Mouse (Mus musculus): ENCODE data around the gene Hibch.

Gene Hibch

DNA sequence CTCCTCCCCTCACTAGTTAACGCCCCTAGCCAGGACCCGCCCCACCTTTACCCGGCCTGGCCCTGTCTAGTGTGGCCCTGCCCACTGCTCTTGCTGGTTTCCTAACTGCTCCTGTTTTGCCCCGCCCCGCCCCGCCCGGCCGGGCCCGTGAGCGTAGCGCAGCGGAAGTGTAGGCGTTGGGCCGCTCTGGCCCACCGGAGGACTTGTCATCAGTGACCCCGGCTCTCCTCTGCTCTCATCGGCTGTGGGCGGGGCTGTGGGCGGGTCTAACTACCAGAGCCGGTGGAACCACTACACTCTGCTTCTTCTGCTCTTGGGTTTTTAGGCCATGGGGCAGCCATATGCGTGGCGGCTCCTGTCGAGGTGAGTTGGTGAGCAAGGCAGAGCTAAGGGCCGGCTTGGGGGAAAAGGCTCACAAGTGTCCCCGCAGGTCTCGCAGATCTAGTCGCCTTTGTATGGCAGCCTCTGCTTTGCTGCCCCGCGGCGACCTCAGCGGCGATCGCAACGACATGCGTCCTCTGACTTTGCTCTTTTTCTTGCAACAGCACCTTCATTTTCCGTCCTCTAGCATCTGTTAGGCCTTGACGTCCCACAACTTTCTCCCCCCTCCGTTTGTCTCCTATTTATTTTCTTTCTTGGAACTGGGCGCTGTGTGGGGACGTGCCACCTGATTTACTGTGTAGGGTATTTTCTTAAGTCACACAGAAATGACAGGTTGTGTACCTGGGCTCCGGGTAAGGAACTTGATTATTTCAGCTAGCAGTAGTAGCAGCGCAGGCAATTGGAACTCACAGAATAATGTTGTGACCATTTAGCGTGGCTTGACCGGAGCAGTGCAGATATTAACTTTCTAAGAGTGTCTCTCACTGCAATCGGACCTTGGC, at the start of gene Hibch:
Hibch (plus strand) TSS at position 148 of the 884 bp plus-strand sequence.
- peak; percentile 97 for DNase-seq (ENCODE audit: low read depth, low spot score)

DNA sequence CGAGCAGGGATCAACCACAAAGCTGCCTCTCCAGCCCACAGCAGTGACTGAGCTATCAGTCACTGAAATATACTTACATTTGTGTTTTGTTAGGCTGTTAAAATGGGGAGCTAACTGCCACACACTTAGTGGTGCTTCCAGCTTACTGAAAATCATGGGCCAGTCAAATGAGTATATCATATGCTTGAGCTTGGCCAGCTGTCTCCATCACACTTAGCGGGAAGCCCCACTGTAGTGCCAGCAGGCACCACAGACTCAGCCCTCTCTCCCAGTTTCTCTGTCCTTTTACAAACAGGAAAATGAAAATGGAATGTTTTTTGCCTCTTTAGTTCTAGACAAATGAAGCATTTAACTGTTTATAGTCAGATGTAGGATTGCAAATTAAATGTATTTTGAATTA, 48.8 kb upstream of the Hibch start:
- no peak for DNase-seq (ENCODE audit: low read depth, low spot score)

DNA sequence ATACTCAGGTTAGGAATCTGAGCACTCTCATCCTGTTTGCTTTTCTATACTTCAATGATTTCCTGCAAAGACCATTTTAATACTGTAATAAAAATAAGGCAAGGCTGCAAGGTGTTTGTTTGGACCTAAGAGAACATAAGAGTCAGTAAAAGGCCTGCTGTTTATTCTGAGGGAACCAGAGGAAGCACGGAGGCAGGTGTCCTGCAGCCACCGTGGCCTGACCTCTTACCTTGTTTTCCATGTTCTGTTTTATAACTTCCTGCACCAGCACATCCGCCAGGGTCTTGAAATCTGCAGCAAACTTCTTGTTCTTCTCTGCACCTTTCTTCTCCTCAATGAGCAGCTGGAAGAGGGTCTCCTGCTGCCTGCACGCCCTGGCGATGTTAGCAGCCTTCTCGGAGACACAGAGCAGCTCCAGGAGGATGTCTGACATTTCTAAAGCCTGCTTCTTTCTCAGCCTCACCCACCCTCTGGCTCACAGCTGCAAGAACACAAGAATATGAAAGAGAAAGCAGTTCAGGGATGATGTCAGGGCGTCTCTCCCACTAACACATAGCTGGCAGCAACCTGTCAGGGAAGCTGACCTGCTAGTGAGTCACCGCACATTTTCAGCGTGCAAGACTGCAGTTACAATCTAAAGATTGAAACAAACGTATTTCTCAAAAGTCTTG, 45.5 kb upstream of the Hibch start:
- DNase-seq (ENCODE audit: low read depth, low spot score): no peak

- DNase-seq (ENCODE audit: low read depth, low spot score): no peak
Observed at GRCm38 (mm10) chr1:52799772-52800171, 45.0 kb upstream of the Hibch start.

DNA sequence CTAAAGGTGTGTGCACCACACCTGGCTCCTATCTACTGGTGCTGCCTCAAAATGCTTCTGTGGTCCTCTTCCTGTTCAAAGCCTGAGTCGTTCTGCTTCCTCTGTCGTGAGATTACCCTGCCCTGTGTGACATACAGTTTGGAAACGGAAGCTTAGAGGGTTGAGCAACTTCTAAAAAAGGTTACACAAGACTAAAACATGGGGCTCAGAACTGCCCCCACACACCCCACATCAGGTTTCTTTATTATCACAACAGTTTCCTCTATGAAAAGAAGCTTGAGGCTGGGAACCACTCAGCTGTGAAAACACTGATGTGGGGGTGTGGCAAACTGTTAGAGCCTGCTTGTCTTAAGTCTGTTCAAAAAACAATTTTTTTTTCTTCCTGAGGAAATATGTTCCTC, 44.4 kb upstream of the Hibch start:
- no peak for DNase-seq (ENCODE audit: low read depth, low spot score)

DNA sequence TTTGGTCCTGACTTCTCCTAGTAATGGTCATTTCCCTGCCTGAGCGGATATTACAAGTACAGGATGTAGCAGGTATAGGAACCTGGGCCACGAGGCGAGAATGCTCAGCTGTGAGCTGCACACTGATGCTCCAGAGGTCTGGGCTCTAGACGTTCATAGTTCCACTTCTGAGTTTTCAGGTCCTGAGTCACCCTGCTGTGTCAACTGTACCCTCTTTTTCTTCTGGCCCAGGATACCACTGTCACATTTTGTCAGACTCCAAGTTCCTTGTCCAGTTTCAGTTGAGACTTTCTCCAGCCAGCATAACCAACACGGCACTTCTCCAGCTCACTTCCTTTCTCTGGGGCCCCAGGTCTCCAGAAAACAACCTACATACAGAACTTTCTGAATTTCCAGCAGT, 43.1 kb upstream of the Hibch start:
- no peak for DNase-seq (ENCODE audit: low read depth, low spot score)

- DNase-seq (ENCODE audit: low read depth, low spot score): no peak
Observed at GRCm38 (mm10) chr1:52802406-52802975, 42.2 kb upstream of the Hibch start.

DNA sequence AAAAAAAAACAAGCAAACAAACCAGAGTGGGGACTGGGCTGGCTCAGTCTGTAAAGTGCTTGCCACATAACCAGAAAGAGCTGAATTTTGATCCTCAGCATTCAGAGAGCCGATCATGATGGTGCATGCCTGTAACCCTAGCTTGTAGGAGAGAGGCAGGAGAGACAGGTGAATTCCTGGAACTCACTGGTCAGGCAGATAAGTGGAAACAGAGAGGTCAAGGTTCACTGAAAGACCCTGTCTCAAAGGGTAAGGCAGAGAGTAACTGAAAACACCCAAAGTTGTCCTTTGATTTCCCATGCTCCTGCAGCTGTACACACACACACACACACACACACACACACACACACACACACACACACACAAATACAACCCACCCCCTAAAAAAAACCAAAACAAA, 39.7 kb upstream of the Hibch start:
- no peak for DNase-seq (ENCODE audit: low read depth, low spot score)

GRCm38 (mm10) chr1:52808456-52808855, 36.3 kb upstream of the Hibch start:
- no peak for DNase-seq (ENCODE audit: low read depth, low spot score)

DNA sequence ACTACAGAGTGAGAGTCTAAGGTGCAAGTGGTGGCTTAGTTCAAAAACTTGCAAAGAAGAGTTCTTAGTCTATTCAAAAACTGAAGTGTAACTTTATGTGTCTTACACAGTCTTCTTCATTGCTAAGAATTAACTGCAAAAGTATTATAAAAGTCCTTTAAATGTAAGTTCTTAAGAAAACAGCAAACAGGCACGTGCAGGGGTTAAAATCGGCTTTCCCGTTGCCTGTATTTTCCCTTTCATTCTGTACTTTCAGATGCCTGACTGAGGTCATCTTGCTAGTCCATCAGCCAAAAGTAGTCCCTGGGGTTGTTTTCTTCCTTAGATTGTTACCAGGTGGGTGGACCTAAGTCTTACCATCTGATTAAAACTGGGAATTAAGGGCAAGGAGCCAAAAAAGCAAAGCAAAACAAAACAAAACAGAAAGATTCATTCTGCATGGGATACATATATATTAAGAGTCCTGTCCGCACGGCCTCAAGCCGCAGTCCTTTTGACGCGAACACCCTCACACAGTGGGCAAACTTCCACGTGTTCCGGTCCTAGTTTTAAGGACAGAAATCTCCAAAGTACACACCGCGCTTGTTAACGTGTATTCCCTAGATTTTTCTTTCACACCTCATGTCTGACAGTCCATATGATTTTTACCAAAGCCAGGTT, 28.4 kb upstream of the Hibch start:
- DNase-seq (ENCODE audit: low read depth, low spot score): no peak

DNA sequence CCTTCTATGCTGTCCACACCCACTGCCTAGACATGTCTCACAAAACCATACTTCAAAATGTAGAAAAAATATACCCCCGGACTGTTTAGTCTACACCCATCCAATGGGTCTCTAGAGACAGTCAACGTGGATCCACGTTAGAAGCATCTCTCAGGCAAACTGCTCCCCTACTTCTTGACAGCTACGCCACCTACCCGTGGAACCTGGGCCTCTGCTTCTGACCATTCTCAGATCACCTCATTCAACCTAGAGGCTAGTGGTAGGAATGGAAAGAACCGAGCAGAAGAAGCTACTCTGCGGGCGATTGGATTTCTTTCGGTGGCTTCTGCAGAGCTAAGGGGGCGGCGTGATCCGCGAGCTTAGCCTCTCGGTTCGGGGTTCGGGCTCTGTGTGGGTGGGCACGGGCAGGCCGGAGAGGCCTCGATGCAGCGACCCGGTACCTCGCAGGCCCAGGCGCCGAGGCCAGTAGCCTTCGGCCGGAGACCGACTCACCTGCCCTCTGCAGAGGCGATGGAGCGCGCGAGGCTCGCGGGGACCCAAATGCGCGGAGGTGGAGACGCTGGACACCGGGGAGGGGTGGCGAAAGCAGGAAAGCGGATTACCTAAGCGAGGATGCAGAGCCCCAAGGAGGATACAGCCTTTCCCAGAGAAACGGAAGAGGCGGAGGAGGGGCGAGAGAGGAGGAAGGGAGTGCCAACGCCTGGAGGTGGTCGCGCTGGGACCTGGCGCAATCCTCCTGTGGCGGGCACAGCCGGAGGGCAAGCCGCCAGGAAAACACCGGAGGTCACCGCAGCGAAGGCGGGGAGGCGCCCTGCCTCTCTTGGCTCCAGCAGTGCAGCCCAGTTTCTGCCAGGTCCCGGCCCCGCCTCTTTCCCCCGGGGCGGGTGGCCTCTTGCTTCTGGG, 27.6 kb upstream of the Hibch start, which contains the start of gene Inpp1:
Inpp1 (minus strand) TSS at position 779 of the 903 bp plus-strand sequence.
- peak; percentile 53 for DNase-seq (ENCODE audit: low read depth, low spot score)

DNA sequence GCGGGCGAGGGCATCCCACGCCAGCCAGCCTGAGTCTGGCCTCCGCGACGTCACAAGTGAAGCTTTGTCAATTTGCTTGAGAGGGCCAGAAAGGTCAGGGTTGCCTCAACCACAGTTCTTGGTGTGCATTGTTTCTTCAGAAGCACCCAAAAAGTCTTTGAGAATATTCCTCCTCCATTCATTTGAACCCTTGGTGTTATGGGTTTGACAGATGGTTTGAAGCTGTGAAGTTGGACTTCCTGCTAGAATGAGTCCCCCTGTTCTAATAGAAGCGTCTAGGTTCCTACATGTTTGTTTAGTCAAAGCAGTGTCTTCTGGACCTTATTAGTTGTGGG, 26.9 kb upstream of the Hibch start:
- no peak for DNase-seq (ENCODE audit: low read depth, low spot score)

DNA sequence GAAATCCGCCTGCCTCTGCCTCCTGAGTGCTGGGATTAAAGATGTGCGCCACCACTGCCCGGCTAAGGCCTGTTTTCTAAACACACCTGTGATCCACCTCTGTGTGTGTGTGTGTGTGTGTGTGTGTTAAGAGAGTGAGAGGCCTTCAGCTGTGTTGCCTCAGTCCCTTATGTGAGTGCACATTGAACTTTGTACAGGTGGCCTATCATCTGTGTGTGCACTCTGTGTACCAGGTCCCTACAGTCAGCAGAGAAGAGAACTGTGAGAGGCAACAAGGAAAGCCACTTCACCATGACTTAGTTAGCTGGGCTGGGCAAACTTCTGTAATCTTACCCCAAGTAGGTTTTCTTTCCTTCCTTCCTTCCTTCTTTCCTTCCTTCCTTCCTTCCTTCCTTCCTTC, 5.6 kb upstream of the Hibch start:
- no peak for DNase-seq (ENCODE audit: low read depth, low spot score)

DNA sequence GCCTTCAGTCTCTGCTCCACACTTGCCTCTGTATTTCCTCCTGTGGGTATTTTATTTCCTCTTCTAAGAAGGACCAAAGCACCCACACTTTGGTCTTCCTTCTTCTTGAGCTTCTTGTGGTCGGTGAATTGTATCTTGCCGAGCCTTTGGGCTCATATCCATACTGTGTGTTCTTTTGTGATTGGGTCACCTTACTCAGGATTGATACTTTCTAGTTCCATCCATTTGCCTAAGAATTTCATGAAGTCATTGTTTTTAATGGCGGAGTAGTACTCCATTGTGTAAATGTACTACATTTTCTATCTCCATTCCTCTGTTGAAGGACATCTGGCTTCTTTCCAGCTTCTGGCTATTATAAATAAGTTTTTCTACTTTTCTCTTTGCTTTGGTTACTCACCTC, 375 bp upstream of the Hibch start:
- DNase-seq (ENCODE audit: low read depth, low spot score): no peak

DNA sequence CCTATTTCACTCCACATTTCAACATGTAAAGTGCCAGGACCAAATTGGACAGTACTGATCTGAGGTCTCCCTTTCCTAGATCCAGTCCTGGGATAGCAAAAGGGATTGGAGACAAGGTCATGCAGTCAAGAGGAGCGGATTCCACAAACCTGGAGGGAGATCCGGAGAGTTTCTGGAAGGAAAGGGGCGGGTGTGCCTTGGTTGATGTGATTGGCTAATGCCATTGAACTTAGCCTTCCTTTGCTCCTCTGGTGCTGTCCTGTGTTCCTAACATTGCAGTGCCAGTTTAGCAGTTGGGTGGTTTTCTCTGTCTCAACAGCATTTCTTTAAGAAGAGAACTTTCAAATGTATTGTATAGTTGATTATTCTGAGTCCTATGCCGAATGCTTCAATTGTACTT, 1.8 kb downstream of the Hibch start:
- DNase-seq (ENCODE audit: low read depth, low spot score): no peak

DNA sequence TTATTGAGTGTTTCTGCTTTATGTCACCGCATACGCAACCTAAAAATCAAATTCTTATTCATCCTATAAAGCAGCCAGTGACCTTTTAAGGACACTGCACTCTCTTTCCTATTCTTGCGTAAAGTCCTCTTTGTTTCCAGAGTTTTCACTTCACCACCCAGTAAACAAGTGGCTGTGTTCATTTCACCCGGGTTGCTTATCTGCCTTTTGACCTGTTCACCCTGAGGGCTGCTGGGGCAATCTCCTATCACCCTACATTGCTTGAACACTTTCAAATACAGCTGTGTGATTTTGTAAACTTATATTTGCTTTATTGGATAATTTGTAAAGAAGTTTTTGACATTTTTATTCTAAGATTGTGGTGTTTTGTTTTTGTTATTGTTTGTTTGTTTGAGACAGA, 4.7 kb downstream of the Hibch start:
- no peak for DNase-seq (ENCODE audit: low read depth, low spot score)

- peak; percentile 54 for DNase-seq (ENCODE audit: low read depth, low spot score)
Observed at GRCm38 (mm10) chr1:52854029-52854428, 9.3 kb downstream of the Hibch start.

GRCm38 (mm10) chr1:52855904-52856601, 11.3 kb downstream of the Hibch start:
- DNase-seq (ENCODE audit: low read depth, low spot score): no peak

DNA sequence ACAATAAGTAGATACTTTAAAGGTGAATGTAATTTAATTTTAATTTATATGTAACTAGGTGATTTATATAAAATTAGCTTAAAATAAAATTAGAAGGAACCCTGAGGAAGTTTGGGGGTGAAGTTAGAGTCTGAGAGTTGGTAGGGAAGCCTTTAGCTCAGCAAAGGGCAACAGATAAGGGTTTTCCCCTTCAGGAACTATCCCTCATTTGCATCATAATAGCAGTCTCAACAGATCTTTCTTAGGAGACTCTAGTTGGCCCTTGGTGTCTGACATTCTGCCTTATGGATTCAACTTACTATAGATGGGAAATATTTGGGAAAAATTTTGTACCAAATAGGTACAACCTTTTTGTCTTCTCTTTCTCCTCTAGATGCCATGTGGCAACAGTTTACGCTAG, 19.5 kb downstream of the Hibch start:
- no peak for DNase-seq (ENCODE audit: low read depth, low spot score)

DNA sequence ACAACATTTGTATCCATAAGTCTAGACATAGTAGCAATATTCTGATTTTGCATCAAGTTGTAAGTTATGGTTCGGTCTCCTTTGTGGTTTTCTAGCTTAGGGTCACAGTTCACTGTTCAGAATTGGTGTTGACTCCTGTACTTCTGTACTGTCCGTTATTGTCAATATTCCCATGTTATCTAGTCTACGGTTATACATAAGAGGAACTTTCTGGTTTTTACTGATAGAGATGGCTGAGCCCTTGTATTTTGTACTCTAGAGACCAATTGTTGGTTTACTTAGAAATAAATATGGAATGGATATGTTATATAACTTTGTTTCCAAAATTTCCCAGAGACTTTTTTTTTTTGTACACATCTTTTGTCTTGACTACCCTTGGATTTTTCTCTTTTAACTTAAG, 21.3 kb downstream of the Hibch start:
- DNase-seq (ENCODE audit: low read depth, low spot score): no peak

DNA sequence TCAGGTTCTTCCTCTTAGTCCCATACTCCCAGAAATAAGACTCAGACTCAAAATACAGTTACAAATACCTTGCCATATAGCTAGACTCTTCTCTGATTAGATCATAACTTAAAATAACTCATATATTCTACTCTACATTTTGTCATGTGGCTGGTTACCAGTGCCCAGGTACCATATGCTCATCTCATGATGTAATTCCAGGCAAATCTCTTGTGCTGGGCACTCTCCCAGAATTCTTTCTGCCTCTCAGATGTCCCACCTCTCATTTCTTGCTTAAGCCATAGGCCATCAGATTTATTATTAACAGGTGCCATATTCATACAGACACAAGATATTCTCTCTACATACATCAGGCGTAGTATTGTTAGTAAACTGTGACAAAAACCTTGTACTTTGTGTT, 23.1 kb downstream of the Hibch start:
- DNase-seq (ENCODE audit: low read depth, low spot score): no peak

All from mesoderm, embryonic 11.5 days (tissue).